Mouse (Mus musculus) embryonic fibroblast, embryonic 13.5 days (primary cell): Measurements from ENCODE around the gene Ccdc70. TPM values are rescaled to one million over a fixed set of nuclear protein-coding genes. Genes with fewer than 3 reads are reported as not detected.
A peak's percentile ranks its signal among the peaks of the same experiment; 100 is the strongest.

Source experiments
- H3K27ac ChIP-seq: 2 replicates; pipeline ENCODE4 v1.5.1; 2012; ENCODE audit warnings: low read length, control low read depth, inconsistent platforms; ENCODE audit not compliant: insufficient read depth
- H3K4me1 ChIP-seq: 2 replicates; pipeline ENCODE4 v1.6.1; 2011; ENCODE audit warnings: low read length; ENCODE audit not compliant: control insufficient read depth, insufficient read depth
- H3K4me3 ChIP-seq: 2 replicates; pipeline ENCODE4 v1.5.1; 2011; ENCODE audit warnings: mild to moderate bottlenecking, control low read depth, low read length; ENCODE audit not compliant: insufficient read depth
- CTCF ChIP-seq: IDR thresholded peaks from 2 replicates; pipeline ENCODE4 v1.5.1; 2011; ENCODE audit warnings: mild to moderate bottlenecking, control low read depth, low read length, moderate library complexity, borderline replicate concordance; ENCODE audit not compliant: insufficient read depth
- POLR2A ChIP-seq: IDR thresholded peaks from 2 replicates; pipeline ENCODE4 v1.6.1; 2011; ENCODE audit warnings: low read depth, mild to moderate bottlenecking, control low read depth, low read length, moderate library complexity
- polyA plus RNA-seq: library from polyadenylated mRNA; stranded (reverse); fragments of >200 nt; gene quantifications from 2 replicates; pipeline ENCODE4 v1.2.4, GENCODE M21; 2011; ENCODE audit warnings: low read depth; ENCODE audit not compliant: missing spikeins, insufficient read length

The Ccdc70 gene
- polyA plus RNA-seq, 1 experiment = not detected

DNA sequence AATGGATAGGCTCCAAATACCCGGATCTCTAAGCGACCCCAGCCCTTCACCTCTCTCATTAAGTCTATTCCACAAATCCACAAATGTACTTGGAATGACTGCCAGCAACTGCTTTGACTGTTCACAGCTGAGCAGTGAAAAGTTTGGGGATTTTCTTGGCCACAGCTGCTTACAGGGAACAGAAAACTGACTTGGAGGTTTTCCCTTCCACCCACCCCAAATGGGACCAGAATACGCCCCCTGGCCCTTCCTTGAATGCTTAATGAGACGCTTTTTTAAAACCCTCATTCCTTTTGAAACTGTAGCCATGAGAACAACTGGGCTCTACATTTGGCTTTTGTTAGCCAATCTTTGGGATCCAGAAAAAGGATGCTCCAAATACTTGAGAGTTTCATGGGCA, 8.6 kb downstream of the Ccdc70 start:
- Histone ChIP-seq H3K4me1 (no peaks in the 10 kb centered on the region), H3K4me3 (no peak overlapping the region), H3K27ac (no peak overlapping the region)
- TF ChIP-seq POLR2A (no peak), CTCF (no peak)

DNA sequence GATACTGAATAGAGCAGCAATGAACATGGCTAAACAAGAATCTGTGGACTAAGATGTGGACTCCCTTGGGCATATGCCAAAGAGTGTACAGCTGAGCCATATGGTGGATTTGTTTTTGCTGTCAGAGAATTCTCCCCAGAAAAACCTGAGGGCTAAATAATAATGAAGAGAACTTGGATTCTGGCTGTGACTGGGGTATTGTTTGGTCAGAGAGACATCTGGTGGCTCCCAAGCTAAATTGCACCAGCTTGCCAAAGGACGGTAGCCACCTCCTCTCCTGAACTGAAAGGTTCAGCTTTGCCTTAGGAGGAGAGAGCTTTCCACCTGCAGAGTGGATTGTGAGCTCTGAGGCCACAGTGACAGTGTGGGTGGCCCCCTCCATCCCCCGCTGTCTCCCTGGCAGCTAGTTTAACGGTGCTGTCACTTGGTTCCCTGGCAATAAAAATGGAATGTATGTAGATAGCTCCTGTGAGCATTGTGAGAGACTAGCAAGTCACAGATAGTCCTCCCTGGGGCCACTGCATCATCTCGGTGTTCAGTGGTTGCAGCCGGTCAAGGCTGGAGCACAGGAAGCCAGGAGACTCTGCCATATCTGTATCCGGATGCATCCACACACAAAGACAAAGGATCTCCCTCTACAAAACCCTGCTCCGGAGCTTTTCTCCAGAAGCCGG, 12.2 kb downstream of the Ccdc70 start:
- TF ChIP-seq CTCF (no peak), POLR2A (no peak)
- H3K27ac ChIP-seq = no peak overlapping the region

DNA sequence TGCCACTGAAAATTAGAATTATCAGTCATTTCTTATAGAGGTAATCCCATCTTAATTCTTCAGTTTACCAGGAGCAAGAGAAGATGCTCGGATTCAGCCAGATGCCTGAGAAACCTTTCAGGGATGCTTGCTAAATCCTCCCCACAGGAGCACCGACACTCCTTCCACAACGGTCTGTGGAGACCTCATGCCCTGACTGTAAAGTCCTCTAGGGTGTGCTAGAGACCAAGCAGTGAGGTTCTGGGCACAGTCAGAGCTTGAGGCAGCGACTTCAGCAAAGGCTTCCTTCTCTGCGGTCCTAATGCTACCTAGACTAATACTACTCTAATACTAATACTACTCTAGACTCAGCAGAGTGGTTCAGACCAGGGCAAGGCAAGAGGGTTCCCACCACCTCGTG, 22.6 kb downstream of the Ccdc70 start:
- TF ChIP-seq CTCF (peak; percentile 74; the same call in 1 of the 2 replicates), POLR2A (no peak)
- Histone ChIP-seq H3K4me3 (no peak overlapping the region), H3K27ac (no peak overlapping the region), H3K4me1 (no peaks in the 10 kb centered on the region)

More for the DNA sequence above, 12.2 kb downstream of the Ccdc70 start:
- Histone ChIP-seq H3K4me1 (no peaks in the 10 kb centered on the region), H3K4me3 (no peak overlapping the region)

DNA sequence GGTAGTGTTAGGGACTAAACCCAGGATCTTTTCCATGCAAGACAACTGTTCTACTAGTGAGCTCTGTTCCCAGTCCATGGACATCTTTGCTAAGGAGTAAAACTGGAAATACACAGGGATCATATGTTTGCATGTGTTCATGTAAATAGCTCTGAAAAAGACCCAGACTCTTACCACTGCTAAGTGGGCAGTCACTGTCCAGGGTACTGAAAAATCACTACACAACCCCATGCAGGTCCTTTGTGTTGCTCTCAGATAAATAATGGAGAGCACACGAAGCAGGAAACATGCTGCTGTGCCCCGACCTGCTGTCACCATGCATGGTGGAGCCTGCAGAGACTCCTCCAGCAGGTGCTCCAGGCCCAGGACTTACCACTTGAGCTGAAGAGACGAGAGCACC, 25.6 kb downstream of the Ccdc70 start:
- TF ChIP-seq CTCF = no peak
- no peak for TF ChIP-seq POLR2A
- H3K27ac ChIP-seq = no peak overlapping the region
- H3K4me3 ChIP-seq = no peak overlapping the region
- H3K4me1 ChIP-seq = no peaks in the 10 kb centered on the region

DNA sequence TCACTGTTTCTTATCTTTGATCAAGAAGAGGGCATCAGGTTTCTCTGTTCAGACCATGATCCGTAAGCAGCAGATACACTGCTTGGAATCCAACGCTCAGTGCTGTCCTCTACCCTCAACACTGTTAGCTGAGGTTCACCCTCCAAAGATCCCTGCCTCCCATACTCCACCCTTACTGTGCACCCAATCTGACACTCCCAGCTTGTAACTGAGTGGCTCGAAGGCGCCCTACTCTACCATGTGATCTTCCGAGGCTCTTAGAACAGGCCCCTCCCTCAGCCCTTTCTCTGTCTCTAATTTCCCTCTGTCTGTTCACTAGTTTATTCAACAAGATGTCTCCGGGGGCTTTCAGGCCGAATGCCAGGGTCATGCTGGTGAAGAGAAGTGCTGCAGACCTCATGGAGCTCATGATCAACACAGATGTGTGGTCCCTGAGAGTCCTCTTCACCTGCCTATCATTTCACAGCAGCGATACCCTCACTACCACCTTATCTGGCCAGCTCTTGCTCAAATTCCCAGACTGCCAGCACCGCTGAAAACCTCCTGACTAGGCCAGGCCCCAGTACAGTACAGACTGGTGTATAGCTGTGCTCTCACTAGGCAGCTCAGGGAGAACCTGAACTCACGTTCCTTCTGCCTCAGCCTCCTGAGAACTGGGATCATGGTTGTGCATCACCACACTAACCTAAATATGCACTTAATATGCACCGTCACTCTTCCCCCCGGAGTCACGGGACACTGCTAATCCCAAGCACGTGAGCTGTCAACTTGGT, 35.4 kb downstream of the Ccdc70 start:
- no peaks in the 10 kb centered on the region for H3K4me1 ChIP-seq
- no peak overlapping the region for H3K4me3 ChIP-seq
- no peak for TF ChIP-seq POLR2A
- no peak for TF ChIP-seq CTCF
- no peak overlapping the region for H3K27ac ChIP-seq

DNA sequence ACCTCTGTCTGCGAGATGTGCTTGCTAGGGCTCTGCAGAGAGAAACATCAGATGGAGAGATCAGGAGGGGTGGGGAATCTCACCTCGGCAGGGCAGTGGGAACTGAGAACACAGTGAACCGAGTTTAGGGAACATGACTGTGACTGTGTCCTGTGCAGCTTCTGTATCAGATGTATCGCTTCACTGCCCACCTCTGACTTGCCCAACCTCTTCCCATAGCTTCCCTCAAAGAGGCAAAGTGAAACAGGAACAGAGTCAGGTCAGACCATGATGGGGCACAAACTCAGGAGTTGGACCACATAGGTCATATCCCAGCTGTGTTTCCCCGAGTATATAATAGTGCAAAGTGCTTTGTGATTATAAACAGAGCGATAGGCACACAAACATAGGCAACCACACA, 36.8 kb downstream of the Ccdc70 start:
- TF ChIP-seq POLR2A (no peak), CTCF (no peak)
- no peak overlapping the region for H3K4me3 ChIP-seq
- no peaks in the 10 kb centered on the region for H3K4me1 ChIP-seq
- no peak overlapping the region for H3K27ac ChIP-seq

DNA sequence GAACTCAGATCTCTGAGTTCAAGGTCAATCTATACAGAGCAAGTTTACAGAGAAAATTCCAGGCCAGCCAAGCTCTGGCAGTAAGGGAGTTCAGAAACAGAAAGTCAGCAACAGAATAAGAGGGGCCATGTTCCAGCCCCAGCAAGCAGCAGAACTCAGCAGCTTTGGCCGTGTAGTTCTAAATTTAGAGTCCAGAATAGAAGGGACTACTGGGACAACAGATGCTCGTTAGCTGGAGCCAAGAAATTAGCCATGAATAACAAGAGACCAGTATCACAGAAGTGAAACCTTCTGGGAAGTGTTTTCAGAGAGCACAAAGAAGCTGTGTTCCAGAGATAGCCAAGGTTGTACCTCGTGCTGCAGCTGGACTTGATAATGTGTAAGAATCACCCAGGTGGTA, 39.8 kb downstream of the Ccdc70 start:
- no peak for TF ChIP-seq POLR2A
- no peak for TF ChIP-seq CTCF
- Histone ChIP-seq H3K4me1 (no peaks in the 10 kb centered on the region), H3K27ac (no peak overlapping the region)

DNA sequence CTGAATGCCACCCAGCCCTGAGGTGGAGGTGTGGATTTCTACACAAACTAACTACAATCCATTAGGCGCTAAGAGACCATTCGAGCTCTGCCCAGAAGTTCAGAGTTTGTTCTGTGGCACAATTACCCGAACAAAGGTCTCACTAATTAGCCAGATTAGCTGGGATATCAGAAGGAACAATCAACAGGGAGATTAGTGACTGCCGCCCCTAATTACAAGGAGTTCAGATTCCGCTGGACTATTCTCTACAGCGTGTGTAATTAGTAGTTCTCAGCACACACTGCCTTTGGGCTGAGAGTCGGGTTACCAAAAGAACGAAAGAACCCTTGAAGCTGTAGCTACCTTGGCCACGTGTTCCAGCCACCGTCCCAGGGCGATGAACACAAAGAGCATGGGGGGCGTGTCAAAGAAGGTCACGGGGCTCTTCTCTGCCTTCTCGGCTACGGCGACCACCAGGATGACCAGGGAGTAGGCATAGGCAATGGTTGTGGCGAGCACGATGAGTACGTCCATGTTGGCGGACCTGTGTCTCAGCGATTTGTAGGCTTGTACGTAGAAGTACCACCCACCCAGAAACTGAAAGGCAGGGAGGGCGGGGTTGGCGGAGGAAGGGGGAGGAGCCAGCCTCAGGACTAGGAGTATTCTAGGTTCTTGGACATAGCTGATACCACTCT, 43.6 kb downstream of the Ccdc70 start:
- Histone ChIP-seq H3K4me1 (no peaks in the 10 kb centered on the region), H3K27ac (no peak overlapping the region), H3K4me3 (no peak overlapping the region)
- no peak for TF ChIP-seq CTCF
- no peak for TF ChIP-seq POLR2A

More for the DNA sequence above, 39.8 kb downstream of the Ccdc70 start:
- H3K4me3 ChIP-seq = no peak overlapping the region

DNA sequence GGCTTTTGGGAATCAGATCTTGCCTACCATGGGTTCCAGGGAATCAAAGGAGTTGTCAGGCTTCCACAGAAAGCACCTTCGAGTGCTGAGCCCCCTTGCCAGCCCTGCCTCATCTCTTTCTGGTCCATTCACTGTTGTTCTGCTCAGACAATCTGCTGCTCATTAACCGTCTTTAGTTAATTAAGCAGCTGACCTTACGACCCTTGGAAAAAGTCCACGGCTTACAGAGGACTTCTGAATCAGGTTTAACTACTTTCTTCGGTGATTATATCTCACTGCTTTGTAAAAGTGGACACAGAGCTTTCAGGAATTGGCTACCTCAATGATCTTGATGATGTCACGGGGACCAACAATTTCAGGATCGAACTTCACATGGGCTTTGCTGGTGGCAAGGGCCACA, 48.2 kb downstream of the Ccdc70 start:
- Histone ChIP-seq H3K4me1 (no peaks in the 10 kb centered on the region), H3K4me3 (no peak overlapping the region), H3K27ac (no peak overlapping the region)
- TF ChIP-seq CTCF (no peak), POLR2A (no peak)

DNA sequence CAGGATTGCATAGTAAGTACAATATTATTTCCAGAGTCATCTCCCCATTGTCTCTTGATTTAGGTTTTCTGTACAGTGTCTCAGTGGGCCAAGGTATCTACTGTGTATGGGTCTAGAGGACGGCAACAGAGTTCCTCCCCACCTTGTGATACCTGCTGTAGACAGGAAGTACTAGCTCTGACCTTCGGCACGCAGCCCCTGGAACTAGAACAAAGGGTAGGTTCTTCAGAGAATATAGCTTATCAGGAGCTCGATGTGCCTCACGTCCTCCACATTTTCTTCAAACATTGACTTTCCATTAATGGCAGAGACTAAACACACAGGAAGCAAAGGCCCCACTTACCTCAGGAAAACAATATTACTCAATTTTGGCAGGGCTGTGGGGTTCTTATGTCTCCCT, 49.9 kb downstream of the Ccdc70 start:
- no peak for TF ChIP-seq POLR2A
- no peak for TF ChIP-seq CTCF
- Histone ChIP-seq H3K27ac (no peak overlapping the region), H3K4me1 (no peaks in the 10 kb centered on the region), H3K4me3 (no peak overlapping the region)
